Mouse (Mus musculus) embryonic facial prominence, embryonic 15.5 days (tissue): ENCODE results near the gene Themis2. TPM values are rescaled to one million over a fixed set of nuclear protein-coding genes. Genes with fewer than 3 reads are reported as not detected.

Source experiments
- ATAC-seq: fragments of 200-750 bp; cut with Nextera tagmentation; 2 replicates; pipeline ENCODE4 v1.8.0; 2017; ENCODE audit warnings: low read depth, moderate TSS enrichment; ENCODE audit not compliant: insufficient number of reproducible peaks, low FRiP score, low TSS enrichment
- H3K27ac ChIP-seq: fragments of 300-500 bp; sonication (generic); replicated peaks from 2 replicates; pipeline ENCODE4 v1.5.1; 2015; ENCODE audit warnings: mild to moderate bottlenecking, inconsistent platforms
- H3K27me3 ChIP-seq: fragments of 300-500 bp; sonication (generic); 2 replicates; pipeline ENCODE4 v1.6.1; 2015; ENCODE audit warnings: inconsistent platforms
- H3K36me3 ChIP-seq: fragments of 300-500 bp; sonication (generic); 2 replicates; pipeline ENCODE4 v1.6.1; 2015; ENCODE audit warnings: mild to moderate bottlenecking, inconsistent platforms
- H3K4me1 ChIP-seq: fragments of 300-500 bp; sonication (generic); 2 replicates; pipeline ENCODE4 v1.6.1; 2015; ENCODE audit warnings: inconsistent platforms
- H3K4me2 ChIP-seq: fragments of 300-500 bp; sonication (generic); replicated peaks from 2 replicates; pipeline ENCODE4 v1.6.1; 2015; ENCODE audit warnings: mild to moderate bottlenecking, inconsistent platforms
- H3K4me3 ChIP-seq: fragments of 300-500 bp; sonication (generic); replicated peaks from 2 replicates; pipeline ENCODE4 v1.5.1; 2015; ENCODE audit warnings: mild to moderate bottlenecking, inconsistent platforms
- H3K9ac ChIP-seq: fragments of 300-500 bp; sonication (generic); 2 replicates; pipeline ENCODE4 v1.6.1; 2015; ENCODE audit warnings: inconsistent platforms
- H3K9me3 ChIP-seq: fragments of 300-500 bp; sonication (generic); replicated peaks from 2 replicates; pipeline ENCODE4 v1.6.1; 2016; ENCODE audit warnings: inconsistent platforms
- WGBS: fragments of 180-500 bp; shearing (Covaris S2); methylation state at CpG from one replicate; pipeline ENCODE4 v1.1.7; 2015; 5-methylcytosine and 5-hydroxymethylcytosine counted together
- polyA plus RNA-seq: library from polyadenylated mRNA; unstranded; fragments of >200 nt; fragmentation: Nextera tagmentation; extraction: Ambion mirVana; gene quantifications from 2 replicates; pipeline ENCODE4 v1.2.1, GENCODE M21; 2015

The Themis2 gene
- 1.4 and 2.2 TPM in 2 replicates for polyA plus RNA-seq

DNA sequence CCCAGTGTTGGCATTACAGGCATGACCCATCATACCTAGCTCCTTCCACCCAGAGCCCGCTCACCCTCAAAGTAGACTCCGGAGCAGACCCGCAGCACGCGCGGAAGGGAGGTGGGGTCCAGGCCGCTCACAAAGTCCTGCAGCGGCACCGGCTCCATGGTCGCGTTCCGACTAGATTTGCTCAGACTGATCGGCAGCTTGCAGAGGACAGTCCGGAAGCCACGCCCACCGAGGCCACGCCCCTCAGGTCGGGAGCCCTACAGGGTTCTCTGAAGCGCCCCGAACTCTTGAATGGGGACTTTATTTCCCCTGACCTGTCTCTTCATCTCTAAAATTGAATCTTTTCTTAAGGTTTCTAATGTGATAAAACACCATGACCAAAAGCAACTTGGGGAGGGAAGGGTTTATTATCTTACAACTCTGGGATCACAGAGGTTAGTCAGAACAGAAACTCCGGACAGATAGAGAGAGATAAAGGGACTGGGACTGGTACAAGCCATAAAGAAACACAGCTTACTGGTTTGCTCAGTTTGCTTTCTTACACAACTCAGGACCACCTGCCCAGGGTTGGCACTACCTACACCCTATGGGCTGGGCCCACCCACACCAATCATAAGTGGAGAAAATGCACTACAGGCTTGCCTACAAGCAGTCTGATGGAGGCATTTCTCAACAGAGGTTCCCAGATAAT lies at the start of gene Themis2:
Gene Themis2, minus strand, starts transcription at position 192 of the 691 bp plus-strand sequence.
- Histone ChIP-seq H3K9me3 (no peaks in the 10 kb centered on the region), H3K4me2 (peak within 1 kb of the TSS; percentile 54), H3K9ac (no peak within 1 kb of the TSS), H3K27ac (no peak within 1 kb of the TSS), H3K4me1 (peaks cover 5% of the 10 kb centered on the region; the same call in 1 of the 2 replicates), H3K4me3 (peak within 1 kb of the TSS; percentile 38), H3K36me3 (no peaks in the 10 kb centered on the region), H3K27me3 (peaks cover 21% of the 10 kb centered on the region)
- WGBS: 3% methylated on average over 21 of the region's 21 CpGs
- no peak for ATAC-seq

DNA sequence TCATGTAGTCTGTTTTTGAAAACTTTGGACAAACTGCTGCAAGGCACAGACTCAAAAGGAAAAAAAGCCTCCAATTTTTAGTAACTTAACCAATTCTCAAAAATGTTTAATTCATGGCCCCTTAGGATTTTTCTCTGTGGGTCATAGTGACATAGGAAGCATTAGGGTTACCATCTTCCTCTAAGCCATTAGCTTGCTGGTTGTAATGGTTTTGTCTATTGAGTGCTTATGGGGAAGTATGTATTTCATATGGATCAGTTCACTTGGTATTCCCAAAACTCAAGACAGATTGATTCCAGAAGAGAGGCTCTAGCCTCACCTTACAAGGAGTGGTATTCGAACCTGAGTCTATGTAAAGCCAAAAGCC lies 47.5 kb upstream of the Themis2 start:
- WGBS: 61% methylated on average over 1 of the region's 1 CpGs
- peak overlapping the region; percentile 73 for H3K4me2 ChIP-seq
- peaks cover 12% of the 10 kb centered on the region for H3K4me1 ChIP-seq
- no peak overlapping the region for H3K9ac ChIP-seq
- H3K27ac ChIP-seq: peak overlapping the region; percentile 82
- ATAC-seq: no peak
- peaks cover 29% of the 10 kb centered on the region for H3K36me3 ChIP-seq
- peak overlapping the region; percentile 79 for H3K4me3 ChIP-seq
- H3K27me3 ChIP-seq: no peaks in the 10 kb centered on the region
- no peaks in the 10 kb centered on the region for H3K9me3 ChIP-seq

DNA sequence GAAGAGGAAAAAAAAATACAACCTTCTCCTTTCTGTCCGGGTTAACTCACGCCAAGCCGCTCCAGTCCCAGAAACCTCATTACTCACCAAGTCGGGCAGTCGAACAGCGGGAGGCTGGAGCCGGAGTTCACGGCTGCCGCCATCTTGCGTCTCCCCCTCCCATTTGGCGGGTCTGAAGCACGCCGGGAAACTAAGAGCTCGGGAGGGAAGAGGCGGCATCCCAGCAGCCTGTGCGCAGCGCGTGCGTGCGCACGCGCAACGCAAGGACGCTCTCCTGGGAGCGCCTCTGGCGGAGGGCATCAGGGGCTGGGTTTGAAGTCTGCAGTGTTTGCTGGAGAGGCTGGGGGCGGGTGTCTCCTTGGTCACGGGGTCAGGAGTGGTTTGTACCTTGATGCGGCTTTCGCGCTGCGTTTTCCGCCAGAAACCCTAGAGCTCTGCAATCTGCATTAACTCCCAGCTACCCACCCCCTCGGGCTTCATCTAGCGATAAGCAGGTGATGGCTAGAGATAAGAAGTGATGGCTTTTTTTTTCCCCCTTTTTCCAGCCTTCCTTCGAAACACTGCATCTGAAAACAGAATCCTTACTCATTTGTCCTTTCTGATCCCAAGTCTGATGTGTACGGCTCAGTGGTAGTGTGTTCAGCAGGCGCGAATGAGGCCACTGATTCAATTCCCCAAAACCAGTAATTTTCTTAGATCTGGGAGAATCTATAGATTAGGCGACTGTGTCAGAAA lies 47.0 kb upstream of the Themis2 start, which contains the start of gene Ppp1r8:
Gene Ppp1r8, minus strand, starts transcription at position 200 of the 735 bp plus-strand sequence.
- Histone ChIP-seq H3K9me3 (no peaks in the 10 kb centered on the region), H3K9ac (peak within 1 kb of the TSS; percentile 90), H3K4me1 (peaks cover 12% of the 10 kb centered on the region), H3K36me3 (peaks cover 28% of the 10 kb centered on the region), H3K27ac (peak within 1 kb of the TSS; percentile 82), H3K4me3 (peak within 1 kb of the TSS; percentile 79), H3K27me3 (no peaks in the 10 kb centered on the region), H3K4me2 (peak within 1 kb of the TSS; percentile 73)
- ATAC-seq: peak; percentile 99
- WGBS: under 1% methylated on average over 40 of the region's 40 CpGs

DNA sequence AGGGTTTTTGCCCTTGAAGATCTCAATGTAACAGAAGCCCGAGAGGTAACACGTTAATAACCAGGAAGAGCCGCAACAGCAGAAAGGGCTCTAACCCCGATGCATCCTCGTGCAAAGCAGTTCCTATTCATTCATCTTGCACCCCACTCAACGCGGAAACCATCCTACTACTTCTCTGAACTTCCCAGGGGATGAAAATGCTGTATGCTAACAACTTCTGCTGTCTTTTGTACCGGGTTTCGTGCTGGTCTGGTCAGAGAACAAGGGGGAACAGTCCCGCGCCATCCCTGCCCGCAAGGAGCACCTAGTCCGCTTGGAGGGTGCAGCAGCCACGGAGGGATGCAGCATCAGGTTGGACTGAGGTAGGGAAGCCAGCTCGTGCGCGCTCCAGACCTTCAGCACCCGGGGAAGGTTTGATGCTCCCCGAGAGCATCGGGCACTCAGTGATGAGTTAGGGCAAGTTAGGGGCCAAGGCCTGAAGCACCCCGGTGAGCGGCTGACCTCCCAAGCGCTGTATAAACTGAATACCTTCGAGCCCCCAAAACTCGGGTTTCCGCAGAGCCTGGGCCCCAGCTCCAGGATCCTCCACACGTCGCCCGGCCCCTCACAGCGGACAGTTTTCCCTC lies 46.2 kb upstream of the Themis2 start:
- Histone ChIP-seq H3K27ac (peak overlapping the region; percentile 82), H3K4me3 (peak overlapping the region; percentile 79), H3K36me3 (peaks cover 29% of the 10 kb centered on the region), H3K4me1 (peaks cover 12% of the 10 kb centered on the region), H3K9me3 (no peaks in the 10 kb centered on the region), H3K27me3 (no peaks in the 10 kb centered on the region), H3K9ac (peak overlapping the region; percentile 90), H3K4me2 (peak overlapping the region; percentile 73)
- WGBS: under 1% methylated on average over 30 of the region's 30 CpGs
- ATAC-seq: no peak

DNA sequence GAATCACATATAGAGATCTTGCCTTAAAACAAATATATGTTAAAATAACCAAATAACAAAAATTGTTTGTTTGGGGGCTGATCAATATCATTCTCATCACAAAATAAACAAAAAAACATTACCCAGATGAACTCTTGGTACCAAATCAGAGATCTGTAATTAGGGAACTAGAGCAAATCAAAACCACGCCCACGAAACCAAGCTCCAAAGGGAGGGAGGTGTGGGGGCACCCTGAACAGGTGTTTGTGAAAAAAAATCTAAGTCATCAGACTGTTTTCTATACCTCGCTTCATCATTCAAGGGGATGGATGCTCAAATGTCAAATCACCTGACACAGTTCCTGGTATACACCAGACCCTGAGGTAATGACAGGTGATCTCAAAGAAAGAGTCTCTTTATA lies 45.3 kb upstream of the Themis2 start:
- ATAC-seq: no peak
- Histone ChIP-seq H3K4me2 (peak overlapping the region; percentile 73), H3K27ac (no peak overlapping the region), H3K27me3 (no peaks in the 10 kb centered on the region), H3K4me1 (peaks cover 12% of the 10 kb centered on the region), H3K9ac (peak overlapping the region; percentile 90), H3K36me3 (peaks cover 38% of the 10 kb centered on the region), H3K9me3 (no peaks in the 10 kb centered on the region), H3K4me3 (peak overlapping the region; percentile 79)
- WGBS: 71% methylated on average over 3 of the region's 3 CpGs

DNA sequence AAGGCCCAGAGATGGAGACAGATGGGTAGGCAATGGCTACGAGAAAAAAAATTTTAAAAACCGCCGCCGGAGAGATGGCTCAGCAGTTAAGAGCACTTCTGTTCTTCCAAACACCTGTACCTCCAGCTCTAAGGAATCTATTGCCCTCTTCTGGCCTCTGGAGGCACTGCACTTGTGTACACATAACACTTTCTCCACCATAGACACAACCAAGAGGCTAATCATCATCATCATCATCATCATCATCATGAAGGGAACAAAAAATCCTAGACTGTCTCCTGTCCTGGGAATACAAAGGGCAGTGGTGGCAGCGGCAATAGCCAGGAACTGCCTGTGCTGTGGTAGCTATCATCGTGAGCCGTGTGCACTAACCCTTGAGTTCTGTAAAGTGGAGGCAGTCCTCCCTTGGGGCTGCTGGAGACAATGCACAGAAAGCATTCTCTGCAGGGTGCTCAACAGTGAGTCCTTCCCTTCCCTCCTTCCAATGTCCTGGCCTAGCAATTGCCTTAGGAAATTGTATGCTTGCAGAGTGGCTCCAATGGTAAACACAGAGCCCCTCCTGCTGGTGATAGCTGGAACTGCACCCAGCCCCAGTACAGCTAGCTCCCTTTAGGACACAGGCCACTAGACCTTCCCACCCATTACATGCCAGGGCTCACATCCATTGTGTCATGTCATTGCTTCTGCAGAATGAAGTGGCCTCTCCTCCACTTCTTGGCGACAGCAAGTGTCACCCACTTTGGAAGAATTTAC lies 27.6 kb upstream of the Themis2 start:
- H3K27ac ChIP-seq: no peak overlapping the region
- WGBS: 75% methylated on average over 8 of the region's 8 CpGs
- no peak overlapping the region for H3K4me2 ChIP-seq
- no peak; the same call in 1 of the 2 replicates for ATAC-seq
- H3K9me3 ChIP-seq: no peaks in the 10 kb centered on the region
- no peaks in the 10 kb centered on the region for H3K4me1 ChIP-seq
- no peaks in the 10 kb centered on the region for H3K27me3 ChIP-seq
- H3K4me3 ChIP-seq: no peak overlapping the region
- no peak overlapping the region for H3K9ac ChIP-seq
- H3K36me3 ChIP-seq: peaks cover 39% of the 10 kb centered on the region

DNA sequence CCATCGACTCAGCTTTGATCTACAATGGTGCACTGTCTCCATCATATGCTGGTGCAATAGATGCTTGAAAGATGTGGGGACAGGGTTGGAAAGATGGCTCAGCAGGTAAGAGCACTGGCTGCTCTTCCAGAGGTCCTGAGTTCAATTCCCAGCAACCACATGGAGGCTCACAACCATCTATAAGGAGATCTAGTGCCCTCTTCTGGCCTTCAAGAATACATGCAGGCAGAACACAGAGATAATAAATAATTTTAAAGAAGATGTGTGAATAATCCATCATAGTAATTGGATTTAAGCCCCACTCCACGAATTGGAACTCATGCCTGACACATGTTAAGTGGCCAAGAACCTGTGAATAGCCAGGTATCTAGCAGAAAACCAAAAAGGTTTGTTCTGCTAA lies 22.3 kb upstream of the Themis2 start:
- Histone ChIP-seq H3K4me3 (no peak overlapping the region), H3K9me3 (no peaks in the 10 kb centered on the region), H3K4me1 (no peaks in the 10 kb centered on the region), H3K36me3 (no peaks in the 10 kb centered on the region), H3K4me2 (no peak overlapping the region), H3K27ac (no peak overlapping the region), H3K27me3 (no peaks in the 10 kb centered on the region), H3K9ac (no peak overlapping the region)
- 50% methylated on average over 2 of the region's 2 CpGs for WGBS
- no peak for ATAC-seq

DNA sequence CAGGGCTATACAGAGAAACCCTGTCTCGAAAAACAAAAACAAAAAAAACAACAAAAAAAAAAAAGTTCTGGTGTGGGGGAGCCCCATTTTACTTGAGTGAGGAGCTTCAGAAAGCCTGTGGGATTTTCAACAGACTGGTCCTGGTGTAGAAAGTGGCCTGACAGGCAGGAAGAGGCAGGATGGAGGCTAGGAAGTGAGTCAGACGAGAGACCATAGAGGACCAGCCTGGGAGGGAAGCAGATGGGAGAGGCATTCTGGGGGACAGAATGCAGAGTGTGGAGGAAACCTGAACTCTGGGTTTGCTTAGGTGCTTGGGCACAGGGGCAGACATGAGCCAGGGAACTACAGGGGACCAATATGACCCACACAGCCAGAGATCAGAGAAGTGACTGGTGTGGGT lies 20.7 kb upstream of the Themis2 start:
- Histone ChIP-seq H3K36me3 (no peaks in the 10 kb centered on the region), H3K27me3 (no peaks in the 10 kb centered on the region), H3K4me2 (no peak overlapping the region), H3K4me3 (no peak overlapping the region), H3K9me3 (no peaks in the 10 kb centered on the region), H3K4me1 (no peaks in the 10 kb centered on the region), H3K9ac (no peak overlapping the region), H3K27ac (no peak overlapping the region)
- ATAC-seq: no peak
- 44% methylated on average over 2 of the region's 2 CpGs for WGBS

DNA sequence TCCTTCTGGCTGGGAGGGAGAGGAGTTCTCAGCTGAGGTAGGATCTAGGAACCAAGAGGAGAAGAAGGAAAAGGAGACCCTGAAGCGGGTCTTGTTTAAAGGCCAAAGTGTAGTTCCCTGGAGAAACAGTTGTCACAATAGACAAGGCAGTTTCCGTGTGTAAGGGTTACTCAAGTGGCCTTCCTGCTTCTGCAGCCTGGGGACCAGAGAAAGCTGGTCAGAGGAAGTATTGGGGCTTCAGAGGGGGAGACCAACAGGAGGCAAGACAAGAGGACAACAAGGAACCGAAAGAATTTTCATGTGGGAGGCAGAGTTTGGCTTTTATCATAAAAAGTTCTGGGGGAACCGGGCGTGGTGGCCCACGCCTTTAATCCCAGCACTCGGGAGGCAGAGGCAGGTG lies 20.2 kb upstream of the Themis2 start:
- H3K4me1 ChIP-seq: no peaks in the 10 kb centered on the region
- no peaks in the 10 kb centered on the region for H3K9me3 ChIP-seq
- H3K27me3 ChIP-seq: no peaks in the 10 kb centered on the region
- ATAC-seq: no peak
- no peak overlapping the region for H3K27ac ChIP-seq
- WGBS: 83% methylated on average over 7 of the region's 7 CpGs
- H3K9ac ChIP-seq: no peak overlapping the region
- no peak overlapping the region for H3K4me2 ChIP-seq
- H3K36me3 ChIP-seq: no peaks in the 10 kb centered on the region
- H3K4me3 ChIP-seq: no peak overlapping the region

DNA sequence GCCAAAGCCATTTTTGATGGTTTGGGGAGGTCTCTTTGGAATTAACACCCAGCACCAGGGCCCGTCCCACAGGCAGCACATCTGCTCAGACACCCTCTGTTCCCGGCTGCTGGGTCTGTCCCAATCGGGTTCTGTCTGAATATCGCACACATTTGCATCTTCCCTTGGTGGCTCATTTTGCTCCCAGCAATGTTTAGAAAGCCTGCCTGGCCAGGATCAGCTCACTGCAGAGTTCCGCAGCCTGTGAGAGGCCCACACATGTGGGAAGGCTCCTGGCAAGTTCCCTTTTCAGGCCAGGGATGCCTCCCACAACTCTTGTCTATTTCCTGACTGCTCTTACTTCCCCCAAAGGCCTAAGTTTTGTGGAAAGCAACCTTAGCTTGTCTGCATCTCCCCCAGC lies 13.4 kb upstream of the Themis2 start:
- Histone ChIP-seq H3K4me2 (no peak overlapping the region), H3K9me3 (peaks cover 4% of the 10 kb centered on the region; the same call in 1 of the 2 replicates), H3K27me3 (no peaks in the 10 kb centered on the region), H3K27ac (no peak overlapping the region), H3K4me1 (no peaks in the 10 kb centered on the region), H3K36me3 (no peaks in the 10 kb centered on the region), H3K9ac (no peak overlapping the region), H3K4me3 (no peak overlapping the region)
- 77% methylated on average over 5 of the region's 5 CpGs for WGBS
- no peak for ATAC-seq
